Mouse (Mus musculus) cerebellum, adult 9-11 months (tissue): ENCODE data around the gene Gsdmc4.
A peak's percentile ranks its signal among the peaks of the same experiment; 100 is the strongest.
"Not testable (repeated sequence)": the region's sequence is repeated elsewhere in the genome, so short reads cannot be mapped to it uniquely, and the experiment has no call there.

ENCODE experiments used
- DNase-seq: peaks from one replicate; pipeline ENCODE4 v3.0.0; 2022

Gene Gsdmc4

GRCm38 (mm10) chr15:63912197-63912596, at the start of gene Gsdmc4:
Gsdmc4 (minus strand) TSS chr15:63912297.
- not testable (repeated sequence) for DNase-seq

- DNase-seq = no peak
These were observed 48.4 kb upstream of the Gsdmc4 start for GRCm38 (mm10) chr15:63960542-63960941.

GRCm38 (mm10) chr15:63957553-63957952, 45.5 kb upstream of the Gsdmc4 start:
- no peak for DNase-seq

GRCm38 (mm10) chr15:63953256-63953655, 41.2 kb upstream of the Gsdmc4 start:
- DNase-seq = no peak

GRCm38 (mm10) chr15:63941221-63941620, 29.1 kb upstream of the Gsdmc4 start:
- no peak for DNase-seq

- no peak for DNase-seq
These were observed 20.6 kb upstream of the Gsdmc4 start for GRCm38 (mm10) chr15:63932656-63933055.

GRCm38 (mm10) chr15:63931404-63931803, 19.3 kb upstream of the Gsdmc4 start:
- DNase-seq = no peak

GRCm38 (mm10) chr15:63930107-63931041, 18.3 kb upstream of the Gsdmc4 start:
- no peak for DNase-seq

GRCm38 (mm10) chr15:63926201-63926600, 14.1 kb upstream of the Gsdmc4 start:
- DNase-seq = peak; percentile 23

- DNase-seq = peak; percentile 7
These were observed 12.4 kb upstream of the Gsdmc4 start for GRCm38 (mm10) chr15:63924484-63924883.

GRCm38 (mm10) chr15:63921618-63922017, 9.5 kb upstream of the Gsdmc4 start:
- not testable (repeated sequence) for DNase-seq

- DNase-seq = not testable (repeated sequence)
These were observed 7.6 kb upstream of the Gsdmc4 start for GRCm38 (mm10) chr15:63919728-63920127.

GRCm38 (mm10) chr15:63916584-63916983, 4.5 kb upstream of the Gsdmc4 start:
- DNase-seq = not testable (repeated sequence)

GRCm38 (mm10) chr15:63909896-63910295, 2.2 kb downstream of the Gsdmc4 start:
- not testable (repeated sequence) for DNase-seq

- DNase-seq = peak; percentile 10
These were observed 16.3 kb downstream of the Gsdmc4 start for GRCm38 (mm10) chr15:63895560-63896353.

GRCm38 (mm10) chr15:63888440-63888839, 23.7 kb downstream of the Gsdmc4 start:
- DNase-seq = not testable (repeated sequence)

GRCm38 (mm10) chr15:63887949-63888348, 24.1 kb downstream of the Gsdmc4 start:
- DNase-seq = not testable (repeated sequence)

- DNase-seq = not testable (repeated sequence)
These were observed 33.6 kb downstream of the Gsdmc4 start, which contains the start of gene Gsdmc3 for GRCm38 (mm10) chr15:63878458-63878857. Gsdmc3 (minus strand) TSS chr15:63878558.

GRCm38 (mm10) chr15:63876160-63876559, 35.9 kb downstream of the Gsdmc4 start:
- DNase-seq = not testable (repeated sequence)

- not testable (repeated sequence) for DNase-seq
These were observed 50.1 kb downstream of the Gsdmc4 start for GRCm38 (mm10) chr15:63861965-63862364.
